Mouse (Mus musculus) central nervous system, embryonic 14 days (tissue): Measurements from ENCODE around the gene Gria3. TPM values are rescaled to one million over a fixed set of nuclear protein-coding genes. Genes with fewer than 3 reads are reported as not detected.

Experiments
- polyA plus RNA-seq: library from polyadenylated mRNA; depleted of rRNA; stranded (reverse); fragments of >200 nt; gene quantifications from 2 replicates; pipeline ENCODE4 v1.2.3, GENCODE M21; 2012; rRNA removed

Gene Gria3
- 15.9 and 17.7 TPM in 2 replicates for polyA plus RNA-seq

GRCm38 (mm10) chrX:41400058-41400904 is at the start of gene Gria3:
TSS of gene Gria3 (plus strand) at chrX:41400854.

